Mouse (Mus musculus): ENCODE results near the gene Olfr612. TPM values are rescaled to one million over a fixed set of nuclear protein-coding genes. Genes with fewer than 3 reads are reported as not detected.

Olfr612 gene
- polyA plus RNA-seq (2014; fragmentation: Illumina TruSeq; extraction: RNeasy Lipid Tissue Mini Kit (QIAGEN cat#74804); ENCODE audit: low read depth, low replicate concordance) = not detected

GRCm38 (mm10) chr7:103542617-103543016, at the start of gene Olfr612:
Gene Olfr612 (minus strand): TSS chr7:103542717.

GRCm38 (mm10) chr7:103589803-103590202, 47.3 kb upstream of the Olfr612 start, which contains the start of gene Olfr618:
Gene Olfr618 (plus strand): TSS chr7:103590103.

GRCm38 (mm10) chr7:103572761-103573160, 30.2 kb upstream of the Olfr612 start, which contains the start of gene Olfr617:
Gene Olfr617 (plus strand): TSS chr7:103573061.

GRCm38 (mm10) chr7:103569043-103569442, 26.5 kb upstream of the Olfr612 start, which contains the start of gene Olfr616:
Gene Olfr616 (minus strand): TSS chr7:103569143.

GRCm38 (mm10) chr7:103555779-103556178, 13.3 kb upstream of the Olfr612 start, which contains the start of gene Olfr615:
Gene Olfr615 (plus strand): TSS chr7:103556079.

GRCm38 (mm10) chr7:103547774-103548173, 5.3 kb upstream of the Olfr612 start, which contains the start of gene Olfr613:
Gene Olfr613 (plus strand): TSS chr7:103548074.

GRCm38 (mm10) chr7:103520746-103521145, 21.8 kb downstream of the Olfr612 start, which contains the start of gene Olfr611:
Gene Olfr611 (minus strand): TSS chr7:103520846.

GRCm38 (mm10) chr7:103512022-103512421, 30.5 kb downstream of the Olfr612 start, which contains the start of gene Olfr610:
Gene Olfr610 (minus strand): TSS chr7:103512122.

GRCm38 (mm10) chr7:103497962-103498361, 44.6 kb downstream of the Olfr612 start, which contains the start of gene Olfr609:
Gene Olfr609 (minus strand): TSS chr7:103498062.

Other genes with a start within 250 kb of the Olfr612 start
- not detected for gene Olfr596, start 237.1 kb downstream of the Olfr612 start, polyA plus RNA-seq (2014; fragmentation: Illumina TruSeq; extraction: RNeasy Lipid Tissue Mini Kit (QIAGEN cat#74804); ENCODE audit: low read depth, low replicate concordance)
- not detected for gene Olfr597, start 226.4 kb downstream of the Olfr612 start, polyA plus RNA-seq (2014; fragmentation: Illumina TruSeq; extraction: RNeasy Lipid Tissue Mini Kit (QIAGEN cat#74804); ENCODE audit: low read depth, low replicate concordance)
- not detected for gene Olfr598, start 219.1 kb downstream of the Olfr612 start, polyA plus RNA-seq (2014; fragmentation: Illumina TruSeq; extraction: RNeasy Lipid Tissue Mini Kit (QIAGEN cat#74804); ENCODE audit: low read depth, low replicate concordance)
- not detected for gene Olfr599, start 206.8 kb downstream of the Olfr612 start, polyA plus RNA-seq (2014; fragmentation: Illumina TruSeq; extraction: RNeasy Lipid Tissue Mini Kit (QIAGEN cat#74804); ENCODE audit: low read depth, low replicate concordance)
- not detected for gene Olfr600, start 193.0 kb downstream of the Olfr612 start, polyA plus RNA-seq (2014; fragmentation: Illumina TruSeq; extraction: RNeasy Lipid Tissue Mini Kit (QIAGEN cat#74804); ENCODE audit: low read depth, low replicate concordance)
- gene Olfr601, start 180.1 kb downstream of the Olfr612 start, polyA plus RNA-seq (2014; fragmentation: Illumina TruSeq; extraction: RNeasy Lipid Tissue Mini Kit (QIAGEN cat#74804); ENCODE audit: low read depth, low replicate concordance) = not detected
- not detected for gene Olfr603, start 156.5 kb downstream of the Olfr612 start, polyA plus RNA-seq (2014; fragmentation: Illumina TruSeq; extraction: RNeasy Lipid Tissue Mini Kit (QIAGEN cat#74804); ENCODE audit: low read depth, low replicate concordance)
- gene Usp17lc, start 127.6 kb downstream of the Olfr612 start, polyA plus RNA-seq (2014; fragmentation: Illumina TruSeq; extraction: RNeasy Lipid Tissue Mini Kit (QIAGEN cat#74804); ENCODE audit: low read depth, low replicate concordance) = not detected
- not detected for gene Olfr605, start 97.3 kb downstream of the Olfr612 start, polyA plus RNA-seq (2014; fragmentation: Illumina TruSeq; extraction: RNeasy Lipid Tissue Mini Kit (QIAGEN cat#74804); ENCODE audit: low read depth, low replicate concordance)
- not detected for gene Olfr606, start 93.7 kb downstream of the Olfr612 start, polyA plus RNA-seq (2014; fragmentation: Illumina TruSeq; extraction: RNeasy Lipid Tissue Mini Kit (QIAGEN cat#74804); ENCODE audit: low read depth, low replicate concordance)
- gene Olfr607, start 78.6 kb downstream of the Olfr612 start, polyA plus RNA-seq (2014; fragmentation: Illumina TruSeq; extraction: RNeasy Lipid Tissue Mini Kit (QIAGEN cat#74804); ENCODE audit: low read depth, low replicate concordance) = not detected
- not detected for gene Olfr608, start 72.8 kb downstream of the Olfr612 start, polyA plus RNA-seq (2014; fragmentation: Illumina TruSeq; extraction: RNeasy Lipid Tissue Mini Kit (QIAGEN cat#74804); ENCODE audit: low read depth, low replicate concordance)
- gene Olfr609, start 44.7 kb downstream of the Olfr612 start, polyA plus RNA-seq (2014; fragmentation: Illumina TruSeq; extraction: RNeasy Lipid Tissue Mini Kit (QIAGEN cat#74804); ENCODE audit: low read depth, low replicate concordance) = not detected
- not detected for gene Olfr610, start 30.6 kb downstream of the Olfr612 start, polyA plus RNA-seq (2014; fragmentation: Illumina TruSeq; extraction: RNeasy Lipid Tissue Mini Kit (QIAGEN cat#74804); ENCODE audit: low read depth, low replicate concordance)
- gene Olfr611, start 21.9 kb downstream of the Olfr612 start, polyA plus RNA-seq (2014; fragmentation: Illumina TruSeq; extraction: RNeasy Lipid Tissue Mini Kit (QIAGEN cat#74804); ENCODE audit: low read depth, low replicate concordance) = not detected
- not detected for gene Olfr613, start 5.4 kb upstream of the Olfr612 start, polyA plus RNA-seq (2014; fragmentation: Illumina TruSeq; extraction: RNeasy Lipid Tissue Mini Kit (QIAGEN cat#74804); ENCODE audit: low read depth, low replicate concordance)
- not detected for gene Olfr615, start 13.4 kb upstream of the Olfr612 start, polyA plus RNA-seq (2014; fragmentation: Illumina TruSeq; extraction: RNeasy Lipid Tissue Mini Kit (QIAGEN cat#74804); ENCODE audit: low read depth, low replicate concordance)
- not detected for gene Olfr616, start 26.4 kb upstream of the Olfr612 start, polyA plus RNA-seq (2014; fragmentation: Illumina TruSeq; extraction: RNeasy Lipid Tissue Mini Kit (QIAGEN cat#74804); ENCODE audit: low read depth, low replicate concordance)
- gene Olfr617, start 30.3 kb upstream of the Olfr612 start, polyA plus RNA-seq (2014; fragmentation: Illumina TruSeq; extraction: RNeasy Lipid Tissue Mini Kit (QIAGEN cat#74804); ENCODE audit: low read depth, low replicate concordance) = not detected
- gene Olfr618, start 47.4 kb upstream of the Olfr612 start, polyA plus RNA-seq (2014; fragmentation: Illumina TruSeq; extraction: RNeasy Lipid Tissue Mini Kit (QIAGEN cat#74804); ENCODE audit: low read depth, low replicate concordance) = not detected
- not detected for gene Olfr619, start 57.9 kb upstream of the Olfr612 start, polyA plus RNA-seq (2014; fragmentation: Illumina TruSeq; extraction: RNeasy Lipid Tissue Mini Kit (QIAGEN cat#74804); ENCODE audit: low read depth, low replicate concordance)
- gene Olfr620, start 69.8 kb upstream of the Olfr612 start, polyA plus RNA-seq (2014; fragmentation: Illumina TruSeq; extraction: RNeasy Lipid Tissue Mini Kit (QIAGEN cat#74804); ENCODE audit: low read depth, low replicate concordance) = not detected
- gene Olfr622, start 100.0 kb upstream of the Olfr612 start, polyA plus RNA-seq (2014; fragmentation: Illumina TruSeq; extraction: RNeasy Lipid Tissue Mini Kit (QIAGEN cat#74804); ENCODE audit: low read depth, low replicate concordance) = not detected
- not detected for gene Olfr623, start 121.0 kb upstream of the Olfr612 start, polyA plus RNA-seq (2014; fragmentation: Illumina TruSeq; extraction: RNeasy Lipid Tissue Mini Kit (QIAGEN cat#74804); ENCODE audit: low read depth, low replicate concordance)
- 0.13 TPM for gene Olfr624, start 128.5 kb upstream of the Olfr612 start, polyA plus RNA-seq (2014; fragmentation: Illumina TruSeq; extraction: RNeasy Lipid Tissue Mini Kit (QIAGEN cat#74804); ENCODE audit: low read depth, low replicate concordance)
- not detected for gene Olfr625-ps1, start 140.0 kb upstream of the Olfr612 start, polyA plus RNA-seq (2014; fragmentation: Illumina TruSeq; extraction: RNeasy Lipid Tissue Mini Kit (QIAGEN cat#74804); ENCODE audit: low read depth, low replicate concordance)
- not detected for gene Olfr243, start 172.0 kb upstream of the Olfr612 start, polyA plus RNA-seq (2014; fragmentation: Illumina TruSeq; extraction: RNeasy Lipid Tissue Mini Kit (QIAGEN cat#74804); ENCODE audit: low read depth, low replicate concordance)
- not detected for gene Olfr628, start 187.7 kb upstream of the Olfr612 start, polyA plus RNA-seq (2014; fragmentation: Illumina TruSeq; extraction: RNeasy Lipid Tissue Mini Kit (QIAGEN cat#74804); ENCODE audit: low read depth, low replicate concordance)
- gene Olfr629, start 202.2 kb upstream of the Olfr612 start, polyA plus RNA-seq (2014; fragmentation: Illumina TruSeq; extraction: RNeasy Lipid Tissue Mini Kit (QIAGEN cat#74804); ENCODE audit: low read depth, low replicate concordance) = not detected
- gene Olfr630, start 214.6 kb upstream of the Olfr612 start, polyA plus RNA-seq (2014; fragmentation: Illumina TruSeq; extraction: RNeasy Lipid Tissue Mini Kit (QIAGEN cat#74804); ENCODE audit: low read depth, low replicate concordance) = not detected
- not detected for gene Olfr69, start 228.9 kb upstream of the Olfr612 start, polyA plus RNA-seq (2014; fragmentation: Illumina TruSeq; extraction: RNeasy Lipid Tissue Mini Kit (QIAGEN cat#74804); ENCODE audit: low read depth, low replicate concordance)
- not detected for gene Olfr68, start 237.0 kb upstream of the Olfr612 start, polyA plus RNA-seq (2014; fragmentation: Illumina TruSeq; extraction: RNeasy Lipid Tissue Mini Kit (QIAGEN cat#74804); ENCODE audit: low read depth, low replicate concordance)
- not detected for gene Olfr67, start 249.1 kb upstream of the Olfr612 start, polyA plus RNA-seq (2014; fragmentation: Illumina TruSeq; extraction: RNeasy Lipid Tissue Mini Kit (QIAGEN cat#74804); ENCODE audit: low read depth, low replicate concordance)

All from liver, adult 10 weeks (tissue).